Mouse (Mus musculus) CH12.LX (cell line): ENCODE data around the gene Zc2hc1b. TPM values are rescaled to one million over a fixed set of nuclear protein-coding genes. Genes with fewer than 3 reads are reported as not detected.

ENCODE experiments used
- DNase-seq: peaks from one replicate; pipeline ENCODE4 v3.0.0-alpha.2; 2013; ENCODE audit errors: extremely low read depth
- H3K27ac ChIP-seq: 2 replicates; pipeline ENCODE4 v1.5.1; 2012; ENCODE audit warnings: low read depth, mild to moderate bottlenecking, control low read depth, moderate library complexity; ENCODE audit not compliant: insufficient read depth
- H3K27me3 ChIP-seq: replicated peaks from 2 replicates; pipeline ENCODE3; 2012; ENCODE audit warnings: inconsistent platforms
- H3K36me3 ChIP-seq, 2 experiments: replicated peaks in 1 of 2; 2 replicates each; pipeline versions ENCODE3 to v1.6.1; 2012; ENCODE audit warnings: inconsistent platforms in 1 of 2, low read length in 1 of 2, mild to moderate bottlenecking in 1 of 2, mixed read lengths in 1 of 2, moderate library complexity in 1 of 2; ENCODE audit not compliant: control insufficient read depth in 1 of 2, insufficient read depth in 1 of 2
- H3K4me1 ChIP-seq, 2 experiments: 2 replicates each; pipeline ENCODE4 v1.6.1; 2012; ENCODE audit warnings: inconsistent platforms in 1 of 2, moderate library complexity in 1 of 2; ENCODE audit not compliant: insufficient read depth in 2 of 2, control insufficient read depth in 1 of 2
- H3K4me2 ChIP-seq: 2 replicates; pipeline ENCODE4 v1.6.1; 2012; ENCODE audit warnings: low read depth, mild to moderate bottlenecking, control low read depth; ENCODE audit not compliant: poor library complexity, insufficient read depth, severe bottlenecking
- H3K4me3 ChIP-seq, 3 experiments: fragments of 150-350 bp in 1 of 3; sonication (generic) in 1 of 3; replicated peaks in 1 of 3; 2 replicates each; pipeline versions ENCODE3 to v1.5.1; 2011 to 2012; ENCODE audit warnings: low read depth in 2 of 3, low read length in 2 of 3, mild to moderate bottlenecking in 2 of 3, moderate library complexity in 2 of 3, control low read depth in 1 of 3, improper control_type of control experiment in 1 of 3, inconsistent platforms in 1 of 3, mixed read lengths in 1 of 3; ENCODE audit not compliant: poor library complexity in 1 of 3
- H3K79me2 ChIP-seq: replicated peaks from 2 replicates; pipeline ENCODE4 v1.6.1; 2012; ENCODE audit warnings: mild to moderate bottlenecking, moderate library complexity; ENCODE audit not compliant: control insufficient read depth, poor library complexity, insufficient read depth, severe bottlenecking; ENCODE audit errors: extremely low read depth
- H3K9ac ChIP-seq: 2 replicates; pipeline ENCODE4 v1.6.1; 2012; ENCODE audit warnings: low read depth, mild to moderate bottlenecking, control low read depth, moderate library complexity; ENCODE audit not compliant: insufficient read depth
- H3K9me3 ChIP-seq: replicated peaks from 2 replicates; pipeline ENCODE3; 2012; ENCODE audit warnings: low read length, inconsistent platforms, mixed read lengths
- BHLHE40 ChIP-seq: IDR thresholded peaks from 2 replicates; pipeline ENCODE4 v1.6.1; 2011; ENCODE audit warnings: mild to moderate bottlenecking, low read depth, low read length, improper control_type of control experiment
- ELF1 ChIP-seq: IDR thresholded peaks from 2 replicates; pipeline ENCODE4 v1.6.1; 2014; ENCODE audit warnings: low read depth, mild to moderate bottlenecking, inconsistent platforms, low read length, improper control_type of control experiment
- EP300 ChIP-seq: IDR thresholded peaks from 2 replicates; pipeline ENCODE4 v1.6.1; 2011; ENCODE audit warnings: low read length, improper control_type of control experiment
- ETS1 ChIP-seq: conservative IDR thresholded peaks from 2 replicates; pipeline ENCODE4 v1.6.1; 2012; ENCODE audit warnings: low read depth, mild to moderate bottlenecking, inconsistent platforms, low read length, improper control_type of control experiment, moderate library complexity
- GABPA ChIP-seq: IDR thresholded peaks from 2 replicates; pipeline ENCODE4 v1.6.1; 2012; ENCODE audit warnings: low read depth, low read length, improper control_type of control experiment, inconsistent platforms; ENCODE audit not compliant: insufficient replicate concordance
- HCFC1 ChIP-seq: IDR thresholded peaks from 2 replicates; pipeline ENCODE4 v1.6.1; 2012; ENCODE audit warnings: low read depth, mild to moderate bottlenecking, inconsistent platforms, low read length, improper control_type of control experiment
- MAFK ChIP-seq: IDR thresholded peaks from 2 replicates; pipeline ENCODE4 v1.6.1; 2011; ENCODE audit warnings: low read length, improper control_type of control experiment; ENCODE audit not compliant: insufficient replicate concordance
- MAX ChIP-seq: IDR thresholded peaks from 2 replicates; pipeline ENCODE4 v1.6.1; 2011; ENCODE audit warnings: low read length, improper control_type of control experiment
- MYC ChIP-seq: IDR thresholded peaks from 2 replicates; pipeline ENCODE4 v1.6.1; 2011; ENCODE audit warnings: low read depth, mild to moderate bottlenecking, improper control_type of control experiment, low read length
- NRF1 ChIP-seq: IDR thresholded peaks from 2 replicates; pipeline ENCODE4 v1.6.1; 2014; ENCODE audit warnings: low read depth, mild to moderate bottlenecking, inconsistent platforms, low read length, improper control_type of control experiment, moderate library complexity
- POLR2A ChIP-seq: IDR thresholded peaks from 2 replicates; pipeline ENCODE4 v1.6.1; 2011; ENCODE audit warnings: low read depth, mild to moderate bottlenecking, improper control_type of control experiment, low read length
- RAD21 ChIP-seq: IDR thresholded peaks from 2 replicates; pipeline ENCODE4 v1.6.1; 2011; ENCODE audit warnings: low read depth, mild to moderate bottlenecking, low read length, improper control_type of control experiment, moderate library complexity
- SIN3A ChIP-seq: IDR thresholded peaks from 2 replicates; pipeline ENCODE4 v1.6.1; 2012; ENCODE audit warnings: low read length, improper control_type of control experiment, inconsistent platforms
- TBP ChIP-seq: conservative IDR thresholded peaks from 2 replicates; pipeline ENCODE4 v1.6.1; 2011; ENCODE audit warnings: low read depth, low read length, improper control_type of control experiment
- USF1 ChIP-seq: IDR thresholded peaks from 2 replicates; pipeline ENCODE4 v1.6.1; 2014; ENCODE audit warnings: low read depth, mild to moderate bottlenecking, inconsistent platforms, low read length, improper control_type of control experiment
- USF2 ChIP-seq: conservative IDR thresholded peaks from 2 replicates; pipeline ENCODE4 v1.6.1; 2011; ENCODE audit warnings: low read depth, low read length, improper control_type of control experiment
- ZC3H11A ChIP-seq: IDR thresholded peaks from 2 replicates; pipeline ENCODE4 v1.6.1; 2012; ENCODE audit warnings: low read depth, mild to moderate bottlenecking, inconsistent platforms, low read length, improper control_type of control experiment
- ZMIZ1 ChIP-seq: IDR thresholded peaks from 2 replicates; pipeline ENCODE4 v1.6.1; 2012; ENCODE audit warnings: low read depth, mild to moderate bottlenecking, inconsistent platforms, low read length, improper control_type of control experiment
- dilution Hi-C: fragments of 300-500 bp; cut with MboI; formaldehyde crosslinking; loops from 2 replicates; pipeline ENCODE4 v1.14.3; 2020; ENCODE audit warnings: low sequenced_read_pairs; ENCODE audit not compliant: extremely low pct_unique_long_range_greater_than_20kb, extremely low pct_ligation_motif_present
- in situ Hi-C: fragments of 300-500 bp; cut with MboI; formaldehyde crosslinking; loops from 3 replicates; pipeline ENCODE4 v1.14.3; 2019; ENCODE audit warnings: low sequenced_read_pairs, low pct_ligation_motif_present, low pct_unique_long_range_greater_than_20kb, mixed read lengths
- polyA plus RNA-seq: library from polyadenylated mRNA; unstranded; fragments of >175 nt; gene quantifications from 2 replicates; pipeline ENCODE4 v1.2.1, GENCODE M21; 2012; ENCODE audit warnings: low read depth; ENCODE audit not compliant: insufficient read length
- total RNA-seq, 2 experiments: library from RNA; depleted of rRNA; stranded (reverse); fragments of 300-350 nt in 1 of 2; fragments of >200 nt in 1 of 2; gene quantifications; 2 replicates each; pipeline ENCODE4 v1.2.3; 2012 to 2014

Zc2hc1b gene
- total RNA-seq (2012; rRNA removed) (not detected in 2 replicates), total RNA-seq (2014; rRNA removed) (not detected in 2 replicates), polyA plus RNA-seq (not detected in 2 replicates)

DNA sequence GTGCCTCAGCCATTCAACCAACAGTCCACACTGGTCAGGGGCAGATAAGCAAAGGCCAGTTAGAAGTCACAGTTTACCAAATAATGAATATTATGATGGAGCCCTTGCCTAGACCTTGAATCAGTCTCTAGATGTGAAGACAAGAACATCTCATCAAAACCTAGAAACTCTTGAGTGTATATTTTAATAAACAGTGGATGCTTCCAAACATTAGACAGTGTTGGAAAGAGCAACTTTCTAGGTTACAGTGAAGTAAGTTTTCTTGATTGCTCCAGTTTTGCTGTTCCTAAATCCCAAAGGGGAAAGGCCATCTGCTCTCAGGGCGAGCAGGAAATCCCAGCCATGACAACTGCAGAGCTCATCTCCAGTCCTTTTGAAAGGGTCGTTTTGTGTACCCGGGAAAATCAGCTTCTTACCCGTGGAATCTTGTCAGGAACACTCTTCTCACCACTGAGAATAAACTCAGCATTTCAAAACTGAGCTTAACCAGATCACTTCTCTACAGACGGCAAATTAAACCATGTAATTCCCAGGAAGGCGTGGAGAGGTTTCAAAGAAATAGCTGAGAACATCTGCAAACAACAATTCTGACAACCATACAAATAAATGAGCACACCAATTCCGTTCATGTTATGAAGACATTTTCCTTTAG lies at the start of gene Zc2hc1b:
Gene Zc2hc1b, minus strand, starts transcription at position 51 of the 652 bp plus-strand sequence.
- Histone ChIP-seq H3K27me3 (no peaks in the 10 kb centered on the region), H3K4me1 (no peaks in the 10 kb centered on the region), H3K27ac (no peak within 1 kb of the TSS), H3K4me2 (no peak within 1 kb of the TSS), H3K79me2 (no peaks in the 10 kb centered on the region), H3K4me3 (no peak within 1 kb of the TSS), H3K9me3 (no peaks in the 10 kb centered on the region), H3K36me3 (peaks cover 57 to 83% of the 10 kb centered on the region in 2 experiments), H3K9ac (no peak within 1 kb of the TSS)
- no peak for DNase-seq
- dilution Hi-C loops = no loop called here
- in situ Hi-C loops = no loop called here
- TF ChIP-seq HCFC1 (no peak), POLR2A (no peak), TBP (no peak), RAD21 (no peak), GABPA (no peak), ELF1 (no peak), USF2 (no peak), BHLHE40 (no peak), ZC3H11A (no peak)

DNA sequence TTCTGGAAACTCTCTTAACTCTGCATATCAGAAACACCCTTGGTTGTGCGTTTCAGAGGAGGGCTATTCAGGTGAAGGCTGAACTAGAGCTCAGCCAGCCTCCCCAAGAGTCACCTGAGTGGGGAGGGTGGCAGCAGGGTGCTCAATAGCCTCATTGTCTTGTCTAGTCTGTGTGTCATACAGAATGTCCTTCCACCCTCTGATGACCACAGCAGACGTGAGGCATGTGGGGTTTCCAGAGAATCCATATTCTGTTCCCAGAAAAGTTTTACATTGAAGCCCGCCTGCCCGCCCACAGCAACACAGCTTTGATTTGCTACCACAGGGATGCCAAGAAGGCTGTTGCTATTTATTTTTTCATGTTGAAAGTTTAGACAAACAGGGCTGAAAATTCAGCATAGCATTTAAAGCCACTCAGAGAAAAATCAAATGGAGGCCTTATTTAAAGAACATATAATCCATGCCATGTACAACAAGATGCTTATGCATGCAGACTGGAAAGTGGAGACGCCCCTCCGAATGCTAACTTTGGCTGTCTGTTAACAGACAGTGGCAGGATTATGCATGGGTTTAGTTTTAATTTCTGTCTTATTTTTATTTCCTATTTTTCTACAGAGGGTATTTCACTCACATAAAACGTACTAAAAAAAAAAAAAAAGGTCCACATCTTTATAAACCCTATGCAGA lies 47.7 kb upstream of the Zc2hc1b start:
- H3K4me1 ChIP-seq = peaks cover 0 to 4% of the 10 kb centered on the region in 2 experiments; a peak in 2 of 4 replicates
- dilution Hi-C loops = no loop called here

DNA sequence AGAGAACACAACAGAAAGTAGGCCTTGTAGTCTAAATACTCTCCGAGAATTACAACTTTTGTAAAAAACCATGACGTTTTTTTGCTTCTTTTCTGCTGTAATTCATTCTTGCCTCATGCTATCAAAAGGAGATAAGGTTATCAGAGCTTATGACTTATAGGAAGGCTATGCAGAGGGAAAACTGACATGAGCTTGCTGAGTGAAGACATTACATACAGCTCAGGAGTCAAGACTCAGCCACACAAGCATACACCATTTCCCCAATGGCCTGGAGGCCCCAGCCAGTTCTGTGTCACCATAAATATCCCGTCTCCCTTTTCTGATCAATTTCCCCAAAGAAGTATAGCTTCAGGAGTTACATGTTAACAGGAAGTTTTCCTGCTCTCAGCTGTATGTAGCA lies 44.3 kb upstream of the Zc2hc1b start:
- Histone ChIP-seq H3K27ac (no peak overlapping the region), H3K79me2 (no peaks in the 10 kb centered on the region), H3K9me3 (no peaks in the 10 kb centered on the region), H3K9ac (no peak overlapping the region), H3K4me1 (peaks cover 0 to 4% of the 10 kb centered on the region in 2 experiments; a peak in 2 of 4 replicates), H3K4me2 (no peak overlapping the region), H3K4me3 (no peak overlapping the region), H3K27me3 (no peaks in the 10 kb centered on the region), H3K36me3 (no peaks in the 10 kb centered on the region)
- TF ChIP-seq EP300 (no peak), MAFK (no peak), ETS1 (no peak), ZMIZ1 (no peak), USF1 (no peak), MAX (no peak)
- DNase-seq = no peak
- in situ Hi-C loops = no loop called here
- dilution Hi-C loops = no loop called here

More for the DNA sequence above, 47.7 kb upstream of the Zc2hc1b start:
- TF ChIP-seq NRF1 (no peak), MYC (no peak), SIN3A (no peak)
- Histone ChIP-seq H3K36me3 (no peaks in the 10 kb centered on the region), H3K27ac (no peak overlapping the region), H3K4me2 (no peak overlapping the region), H3K27me3 (no peaks in the 10 kb centered on the region), H3K9me3 (no peaks in the 10 kb centered on the region), H3K4me3 (no peak overlapping the region), H3K9ac (no peak overlapping the region), H3K79me2 (no peaks in the 10 kb centered on the region)
- no peak for DNase-seq
- in situ Hi-C loops = no loop called here
